Mouse (Mus musculus): ENCODE measurements around the gene Cdh23. TPM values are rescaled to one million over a fixed set of nuclear protein-coding genes. Genes with fewer than 3 reads are reported as not detected.
A peak's percentile ranks its signal among the peaks of the same experiment; 100 is the strongest.

The Cdh23 gene
- polyA plus RNA-seq, 1 experiment from 2014 or later = 0.44 TPM

GRCm38 (mm10) chr10:60668591-60668990, 27.7 kb downstream of the Cdh23 start:
- Histone ChIP-seq H3K4me2 (replicated peaks) (no peak overlapping the region), H3K36me3 (no peaks in the 10 kb centered on the region), H3K27me3 (replicated peaks) (no peaks in the 10 kb centered on the region), H3K4me3 (replicated peaks) (no peak overlapping the region), H3K9me3 (no peaks in the 10 kb centered on the region), H3K27ac (no peak overlapping the region), H3K9ac (no peak overlapping the region), H3K4me1 (replicated peaks) (no peaks in the 10 kb centered on the region)
- no peak for ATAC-seq
- 86% methylated on average over 3 of the region's 3 CpGs for WGBS

- WGBS = 81% methylated on average over 9 of the region's 9 CpGs
These were observed 35.3 kb downstream of the Cdh23 start for GRCm38 (mm10) chr10:60660986-60661385.

GRCm38 (mm10) chr10:60659450-60660020, 36.8 kb downstream of the Cdh23 start:
- H3K4me1 ChIP-seq (replicated peaks) = no peaks in the 10 kb centered on the region; the same call in 1 of the 2 replicates
- no peaks in the 10 kb centered on the region for H3K36me3 ChIP-seq
- no peak overlapping the region for H3K27ac ChIP-seq
- 56% methylated on average over 15 of the region's 15 CpGs for WGBS
- H3K9me3 ChIP-seq = no peaks in the 10 kb centered on the region
- H3K4me2 ChIP-seq (replicated peaks) = no peak overlapping the region
- no peaks in the 10 kb centered on the region for H3K27me3 ChIP-seq (replicated peaks)
- H3K9ac ChIP-seq = no peak overlapping the region
- ATAC-seq = no peak
- H3K4me3 ChIP-seq (replicated peaks) = no peak overlapping the region

More at GRCm38 (mm10) chr10:60660986-60661385, 35.3 kb downstream of the Cdh23 start:
- H3K4me2 ChIP-seq (replicated peaks) = no peak overlapping the region
- no peaks in the 10 kb centered on the region for H3K27me3 ChIP-seq (replicated peaks)
- no peak for ATAC-seq
- no peaks in the 10 kb centered on the region for H3K4me1 ChIP-seq (replicated peaks)
- no peaks in the 10 kb centered on the region for H3K36me3 ChIP-seq
- H3K27ac ChIP-seq = no peak overlapping the region
- no peak overlapping the region for H3K4me3 ChIP-seq (replicated peaks)
- H3K9me3 ChIP-seq = no peaks in the 10 kb centered on the region
- no peak overlapping the region for H3K9ac ChIP-seq

- H3K4me1 ChIP-seq (replicated peaks) = no peaks in the 10 kb centered on the region; the same call in 1 of the 2 replicates
- H3K27ac ChIP-seq = no peak overlapping the region
- no peak overlapping the region for H3K4me3 ChIP-seq (replicated peaks)
- no peaks in the 10 kb centered on the region for H3K36me3 ChIP-seq
- no peaks in the 10 kb centered on the region for H3K9me3 ChIP-seq
- no peak overlapping the region for H3K9ac ChIP-seq
- WGBS = 89% methylated on average over 10 of the region's 10 CpGs
- ATAC-seq = no peak
- H3K27me3 ChIP-seq (replicated peaks) = no peaks in the 10 kb centered on the region
- no peak overlapping the region for H3K4me2 ChIP-seq (replicated peaks)
These were observed 38.1 kb downstream of the Cdh23 start for GRCm38 (mm10) chr10:60658176-60658575.

- H3K9me3 ChIP-seq = no peaks in the 10 kb centered on the region
- ATAC-seq = no peak
- H3K36me3 ChIP-seq = no peaks in the 10 kb centered on the region
- H3K27ac ChIP-seq = no peak overlapping the region
- no peak overlapping the region for H3K4me2 ChIP-seq (replicated peaks)
- H3K9ac ChIP-seq = no peak overlapping the region
- H3K4me3 ChIP-seq (replicated peaks) = no peak overlapping the region
- 82% methylated on average over 4 of the region's 4 CpGs for WGBS
- H3K27me3 ChIP-seq (replicated peaks) = no peaks in the 10 kb centered on the region
- no peaks in the 10 kb centered on the region; the same call in 1 of the 2 replicates for H3K4me1 ChIP-seq (replicated peaks)
These were observed 42.6 kb downstream of the Cdh23 start for GRCm38 (mm10) chr10:60653675-60654074.

- Histone ChIP-seq H3K27me3 (replicated peaks) (no peaks in the 10 kb centered on the region), H3K27ac (no peak overlapping the region)
- no peak for ATAC-seq
These were observed 43.2 kb downstream of the Cdh23 start for GRCm38 (mm10) chr10:60653106-60653505.

GRCm38 (mm10) chr10:60644079-60644641, 52.1 kb downstream of the Cdh23 start:
- H3K4me3 ChIP-seq (replicated peaks) = no peak overlapping the region
- no peaks in the 10 kb centered on the region for H3K36me3 ChIP-seq
- no peak overlapping the region for H3K4me2 ChIP-seq (replicated peaks)
- ATAC-seq = no peak
- no peaks in the 10 kb centered on the region for H3K9me3 ChIP-seq
- 73% methylated on average over 14 of the region's 14 CpGs for WGBS
- no peak overlapping the region for H3K9ac ChIP-seq
- H3K27me3 ChIP-seq (replicated peaks) = no peaks in the 10 kb centered on the region
- H3K27ac ChIP-seq = no peak overlapping the region
- H3K4me1 ChIP-seq (replicated peaks) = 0 out of 2 replicates have a peak, but pooled peaks cover 3% of the 10 kb centered on the region

More at GRCm38 (mm10) chr10:60653106-60653505, 43.2 kb downstream of the Cdh23 start:
- 88% methylated on average over 10 of the region's 10 CpGs for WGBS
- H3K4me2 ChIP-seq (replicated peaks) = no peak overlapping the region
- H3K9me3 ChIP-seq = no peaks in the 10 kb centered on the region
- no peaks in the 10 kb centered on the region for H3K36me3 ChIP-seq
- H3K9ac ChIP-seq = no peak overlapping the region
- H3K4me1 ChIP-seq (replicated peaks) = no peaks in the 10 kb centered on the region; the same call in 1 of the 2 replicates
- no peak overlapping the region for H3K4me3 ChIP-seq (replicated peaks)

GRCm38 (mm10) chr10:60639291-60639690, 57.0 kb downstream of the Cdh23 start:
- no peak for ATAC-seq
- 53% methylated on average over 9 of the region's 9 CpGs for WGBS

GRCm38 (mm10) chr10:60635568-60636295, 60.6 kb downstream of the Cdh23 start:
- Histone ChIP-seq H3K27ac (no peak overlapping the region), H3K9ac (no peak overlapping the region), H3K4me2 (replicated peaks) (peak overlapping the region; percentile 7; the same call in 1 of the 2 replicates), H3K9me3 (no peaks in the 10 kb centered on the region), H3K4me3 (replicated peaks) (no peak overlapping the region), H3K36me3 (no peaks in the 10 kb centered on the region), H3K4me1 (replicated peaks) (0 out of 2 replicates have a peak, but pooled peaks cover 5% of the 10 kb centered on the region), H3K27me3 (replicated peaks) (no peaks in the 10 kb centered on the region)
- WGBS = 19% methylated on average over 13 of the region's 13 CpGs
- ATAC-seq = peak; percentile 58; the same call in 1 of the 2 replicates

More at GRCm38 (mm10) chr10:60639291-60639690, 57.0 kb downstream of the Cdh23 start:
- no peak overlapping the region for H3K27ac ChIP-seq
- H3K4me3 ChIP-seq (replicated peaks) = no peak overlapping the region
- H3K4me1 ChIP-seq (replicated peaks) = 0 out of 2 replicates have a peak, but pooled peaks cover 7% of the 10 kb centered on the region
- no peaks in the 10 kb centered on the region for H3K27me3 ChIP-seq (replicated peaks)
- H3K4me2 ChIP-seq (replicated peaks) = no peak overlapping the region
- H3K9ac ChIP-seq = no peak overlapping the region
- no peaks in the 10 kb centered on the region for H3K9me3 ChIP-seq
- H3K36me3 ChIP-seq = no peaks in the 10 kb centered on the region

- no peak overlapping the region for H3K4me3 ChIP-seq (replicated peaks)
- H3K9me3 ChIP-seq = no peaks in the 10 kb centered on the region
- 75% methylated on average over 9 of the region's 9 CpGs for WGBS
- no peak for ATAC-seq
- H3K4me1 ChIP-seq (replicated peaks) = 0 out of 2 replicates have a peak, but pooled peaks cover 5% of the 10 kb centered on the region
- no peak overlapping the region for H3K27ac ChIP-seq
- H3K27me3 ChIP-seq (replicated peaks) = no peaks in the 10 kb centered on the region
- H3K4me2 ChIP-seq (replicated peaks) = no peak overlapping the region
- no peaks in the 10 kb centered on the region for H3K36me3 ChIP-seq
- H3K9ac ChIP-seq = no peak overlapping the region
These were observed 61.9 kb downstream of the Cdh23 start for GRCm38 (mm10) chr10:60634391-60634790.

- Histone ChIP-seq H3K4me2 (replicated peaks) (no peak overlapping the region), H3K4me1 (replicated peaks) (0 out of 2 replicates have a peak, but pooled peaks cover 4% of the 10 kb centered on the region), H3K4me3 (replicated peaks) (no peak overlapping the region), H3K36me3 (no peaks in the 10 kb centered on the region), H3K27me3 (replicated peaks) (no peaks in the 10 kb centered on the region), H3K9me3 (no peaks in the 10 kb centered on the region), H3K9ac (no peak overlapping the region), H3K27ac (no peak overlapping the region)
- no peak for ATAC-seq
- 69% methylated on average over 5 of the region's 5 CpGs for WGBS
These were observed 70.2 kb downstream of the Cdh23 start for GRCm38 (mm10) chr10:60626086-60626485.

- no peak overlapping the region for H3K4me2 ChIP-seq (replicated peaks)
- H3K9me3 ChIP-seq = no peaks in the 10 kb centered on the region
- ATAC-seq = no peak
- H3K27ac ChIP-seq = no peak overlapping the region
- H3K36me3 ChIP-seq = no peaks in the 10 kb centered on the region
- no peak overlapping the region for H3K9ac ChIP-seq
- WGBS = 69% methylated on average over 3 of the region's 3 CpGs
- no peaks in the 10 kb centered on the region for H3K27me3 ChIP-seq (replicated peaks)
- H3K4me3 ChIP-seq (replicated peaks) = no peak overlapping the region
- 0 out of 2 replicates have a peak, but pooled peaks cover 4% of the 10 kb centered on the region for H3K4me1 ChIP-seq (replicated peaks)
These were observed 70.8 kb downstream of the Cdh23 start for GRCm38 (mm10) chr10:60625511-60625910.

Measured in intestine, embryonic 15.5 days (tissue).